Mouse (Mus musculus) heart, postnatal 0 days (tissue): ENCODE results near the gene Fdx1l.

Experiments used
- CTCF ChIP-seq: IDR thresholded peaks from 2 replicates; pipeline ENCODE4 v1.5.1; 2016; ENCODE audit warnings: antibody characterized with exemption, control low read depth, low read depth
- EP300 ChIP-seq: IDR thresholded peaks from 2 replicates; pipeline ENCODE4 v1.6.1; 2016; ENCODE audit warnings: antibody characterized with exemption, low read depth

GRCm38 (mm10) chr9:21062928-21063327, 10.5 kb downstream of the Fdx1l start:
- no peak for TF ChIP-seq EP300
- no peak for TF ChIP-seq CTCF
